Mouse (Mus musculus): ENCODE measurements around the gene Dtnb. TPM values are rescaled to one million over a fixed set of nuclear protein-coding genes. Genes with fewer than 3 reads are reported as not detected.

The Dtnb gene
- polyA plus RNA-seq, 2 experiments = 16.4 to 17.0 TPM

DNA sequence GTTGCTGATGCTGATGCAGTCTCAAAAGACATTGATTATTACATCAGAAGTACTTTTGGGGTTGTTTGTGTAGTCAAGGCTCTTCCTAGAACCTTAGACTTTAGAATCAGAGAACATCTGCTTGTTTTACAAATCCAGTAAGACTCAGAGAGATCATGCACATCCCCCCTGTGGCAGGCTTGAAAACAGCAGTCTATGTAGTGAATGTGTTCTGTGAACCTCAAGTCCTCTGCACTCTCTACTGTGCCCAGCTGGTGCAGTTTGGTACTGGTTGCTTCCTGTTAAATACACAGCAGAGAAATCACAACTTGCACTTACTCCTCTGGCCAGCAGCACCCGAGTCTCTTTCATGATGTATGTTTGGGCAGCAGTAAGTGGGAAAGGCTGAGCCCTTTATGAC, 11.6 kb upstream of the Dtnb start:
- H3K27ac ChIP-seq = no peak overlapping the region
- no peak overlapping the region for H3K4me2 ChIP-seq (ENCODE audit: low read depth)
- no peaks in the 10 kb centered on the region for H3K9me3 ChIP-seq (ENCODE audit: control insufficient read depth, low read length)
- no peak for TF ChIP-seq EP300 (IDR thresholded peaks at IDR 0.05; ENCODE audit: low read depth)
- TF ChIP-seq CTCF (IDR thresholded peaks at IDR 0.05; ENCODE audit: low read depth) = peak; percentile 59
- ATAC-seq (ENCODE audit: insufficient read depth) (peak; percentile 69), DNase-seq (ENCODE audit: low read depth in 3 of 3, low spot score in 3 of 3) (no peak)
- WGBS (ENCODE audit: insufficient replicate concordance) = 16% methylated on average over 1 of the region's 1 CpGs
- H3K36me3 ChIP-seq (replicated peaks; ENCODE audit: control insufficient read depth, insufficient read depth, low read depth) = no peaks in the 10 kb centered on the region
- peaks cover 0 to 7% of the 10 kb centered on the region in 2 experiments; a peak in 2 of 4 replicates for H3K4me1 ChIP-seq (replicated peaks; ENCODE audit: control insufficient read depth in 2 of 2, insufficient read depth in 2 of 2, low read length in 1 of 2)
- no peak overlapping the region for H3K4me3 ChIP-seq (ENCODE audit: insufficient read depth in 1 of 2, low read depth in 2 of 2, low read length in 2 of 2)
- no peaks in the 10 kb centered on the region for H3K27me3 ChIP-seq (ENCODE audit: control insufficient read depth, insufficient read depth, low read length)
- no peak overlapping the region for H3K9ac ChIP-seq (replicated peaks)

DNA sequence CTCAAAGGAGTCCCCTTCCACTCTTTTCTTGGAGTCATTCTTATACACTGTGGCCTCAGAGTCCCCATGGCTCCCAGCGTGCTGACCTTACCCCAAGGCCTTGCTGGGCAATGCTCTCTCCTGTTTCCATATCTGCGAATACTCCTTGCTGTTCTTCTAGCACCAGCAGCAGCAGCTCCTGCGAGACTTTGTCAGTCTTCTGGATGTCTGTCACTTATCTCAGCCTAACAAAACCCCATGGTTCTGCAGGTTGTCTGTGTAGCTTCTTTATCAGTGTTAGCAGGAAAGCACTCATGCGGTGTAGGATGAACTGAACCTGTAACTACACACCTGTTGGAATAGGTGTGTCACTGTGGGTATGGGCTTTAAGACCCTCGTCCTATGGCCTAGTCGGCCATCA, 11.1 kb upstream of the Dtnb start:
- H3K9me3 ChIP-seq (ENCODE audit: control insufficient read depth, low read length) = no peaks in the 10 kb centered on the region
- ATAC-seq (ENCODE audit: insufficient read depth) (peak; percentile 75), DNase-seq (ENCODE audit: low read depth in 3 of 3, low spot score in 3 of 3) (no peak)
- peak; percentile 38 for TF ChIP-seq EP300 (IDR thresholded peaks at IDR 0.05; ENCODE audit: low read depth)
- TF ChIP-seq CTCF (IDR thresholded peaks at IDR 0.05; ENCODE audit: low read depth) = no peak
- no peak overlapping the region for H3K4me2 ChIP-seq (ENCODE audit: low read depth)
- no peaks in the 10 kb centered on the region for H3K27me3 ChIP-seq (ENCODE audit: control insufficient read depth, insufficient read depth, low read length)
- peaks cover 0 to 7% of the 10 kb centered on the region in 2 experiments; a peak in 2 of 4 replicates for H3K4me1 ChIP-seq (replicated peaks; ENCODE audit: control insufficient read depth in 2 of 2, insufficient read depth in 2 of 2, low read length in 1 of 2)
- H3K4me3 ChIP-seq (ENCODE audit: insufficient read depth in 1 of 2, low read depth in 2 of 2, low read length in 2 of 2) = no peak overlapping the region
- no peak overlapping the region for H3K27ac ChIP-seq
- WGBS (ENCODE audit: insufficient replicate concordance) = 34% methylated on average over 6 of the region's 6 CpGs
- no peaks in the 10 kb centered on the region for H3K36me3 ChIP-seq (replicated peaks; ENCODE audit: control insufficient read depth, insufficient read depth, low read depth)
- no peak overlapping the region for H3K9ac ChIP-seq (replicated peaks)

DNA sequence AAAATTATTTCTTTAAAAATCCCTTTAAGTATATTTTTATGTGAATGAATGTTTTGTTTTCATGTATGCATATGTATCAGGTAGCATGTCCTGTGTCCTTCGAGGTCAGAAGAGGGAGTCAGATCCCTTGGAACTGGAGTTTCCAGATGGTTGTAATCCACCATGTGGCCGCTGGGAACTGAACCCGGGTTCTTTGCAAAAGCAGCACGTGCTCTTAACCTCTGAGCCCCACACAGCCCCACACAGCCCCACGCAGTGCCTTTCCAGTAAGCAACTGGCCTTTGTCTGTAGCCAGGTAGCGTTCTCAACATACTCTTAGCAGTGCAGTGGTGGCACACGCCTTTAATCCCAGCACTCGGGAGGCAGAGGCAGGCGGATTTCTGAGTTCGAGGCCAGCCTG, 9.4 kb upstream of the Dtnb start:
- Histone ChIP-seq H3K9me3 (ENCODE audit: control insufficient read depth, low read length) (no peaks in the 10 kb centered on the region), H3K27me3 (ENCODE audit: control insufficient read depth, insufficient read depth, low read length) (no peaks in the 10 kb centered on the region), H3K4me1 (replicated peaks; ENCODE audit: control insufficient read depth in 2 of 2, insufficient read depth in 2 of 2, low read length in 1 of 2) (peaks cover 0 to 7% of the 10 kb centered on the region in 2 experiments; a peak in 2 of 4 replicates), H3K27ac (no peak overlapping the region), H3K36me3 (replicated peaks; ENCODE audit: control insufficient read depth, insufficient read depth, low read depth) (no peaks in the 10 kb centered on the region), H3K9ac (replicated peaks) (no peak overlapping the region), H3K4me3 (ENCODE audit: insufficient read depth in 1 of 2, low read depth in 2 of 2, low read length in 2 of 2) (no peak overlapping the region), H3K4me2 (ENCODE audit: low read depth) (no peak overlapping the region)
- WGBS (ENCODE audit: insufficient replicate concordance) = 74% methylated on average over 10 of the region's 10 CpGs
- TF ChIP-seq EP300 (IDR thresholded peaks at IDR 0.05; ENCODE audit: low read depth) = no peak
- TF ChIP-seq CTCF (IDR thresholded peaks at IDR 0.05; ENCODE audit: low read depth) = no peak
- no peak for ATAC-seq (ENCODE audit: insufficient read depth)
- DNase-seq (ENCODE audit: low read depth in 3 of 3, low spot score in 3 of 3) = no peak

DNA sequence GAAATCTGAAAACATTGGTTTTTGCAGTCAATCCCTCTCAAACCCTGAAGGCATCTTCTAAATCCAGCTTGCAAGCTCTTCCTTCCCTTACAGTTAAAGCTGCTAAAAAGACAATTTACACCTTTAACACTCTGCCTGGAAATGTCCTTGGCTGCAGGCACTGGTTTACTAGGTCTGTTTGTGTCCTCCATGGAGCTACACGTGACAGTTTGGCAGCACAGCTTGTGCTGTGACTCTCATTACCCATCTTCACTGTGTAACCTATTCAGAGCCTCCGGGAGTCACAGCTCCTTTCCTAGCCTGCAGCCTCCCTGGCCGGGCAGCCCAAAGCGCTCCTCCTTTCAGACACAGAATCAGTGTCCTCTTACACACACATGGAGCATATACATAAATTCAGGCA, 8.5 kb upstream of the Dtnb start:
- Histone ChIP-seq H3K27me3 (ENCODE audit: control insufficient read depth, insufficient read depth, low read length) (no peaks in the 10 kb centered on the region), H3K4me3 (ENCODE audit: insufficient read depth in 1 of 2, low read depth in 2 of 2, low read length in 2 of 2) (no peak overlapping the region), H3K4me2 (ENCODE audit: low read depth) (no peak overlapping the region), H3K36me3 (replicated peaks; ENCODE audit: control insufficient read depth, insufficient read depth, low read depth) (no peaks in the 10 kb centered on the region), H3K9me3 (ENCODE audit: control insufficient read depth, low read length) (no peaks in the 10 kb centered on the region), H3K4me1 (replicated peaks; ENCODE audit: control insufficient read depth in 2 of 2, insufficient read depth in 2 of 2, low read length in 1 of 2) (peaks cover 0 to 7% of the 10 kb centered on the region in 2 experiments; a peak in 2 of 4 replicates), H3K9ac (replicated peaks) (no peak overlapping the region), H3K27ac (no peak overlapping the region)
- WGBS (ENCODE audit: insufficient replicate concordance) = 66% methylated on average over 4 of the region's 4 CpGs
- no peak for ATAC-seq (ENCODE audit: insufficient read depth)
- DNase-seq (ENCODE audit: low read depth in 3 of 3, low spot score in 3 of 3) = no peak
- TF ChIP-seq CTCF (IDR thresholded peaks at IDR 0.05; ENCODE audit: low read depth) (no peak), EP300 (IDR thresholded peaks at IDR 0.05; ENCODE audit: low read depth) (no peak)

DNA sequence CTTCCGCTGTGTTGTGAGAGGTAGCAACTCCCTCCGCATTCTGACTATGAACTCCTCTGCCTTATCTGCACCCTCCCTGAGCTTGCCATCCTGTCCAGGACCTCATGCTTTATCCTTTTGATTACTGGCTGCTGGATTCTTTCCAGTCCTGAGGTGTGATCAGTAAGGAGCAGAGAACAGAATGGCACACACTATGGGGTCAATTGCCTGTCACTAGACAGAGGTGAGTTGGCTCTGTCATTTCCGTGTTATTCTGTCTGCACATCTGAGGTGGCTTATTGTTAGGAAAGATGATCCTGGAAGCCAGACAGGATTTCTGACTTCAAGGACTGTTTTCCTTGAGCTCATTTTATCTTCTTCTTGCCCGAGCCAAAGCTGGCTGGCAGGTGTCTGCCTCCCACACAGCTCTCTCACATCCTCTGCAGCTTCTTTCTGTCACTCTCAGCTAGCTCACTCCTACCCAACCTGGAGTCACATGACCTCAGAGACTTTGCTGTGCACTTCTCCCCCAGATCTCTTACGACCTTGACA, 3.7 kb upstream of the Dtnb start:
- H3K9me3 ChIP-seq (ENCODE audit: control insufficient read depth, low read length) = no peaks in the 10 kb centered on the region
- no peak overlapping the region for H3K4me3 ChIP-seq (ENCODE audit: insufficient read depth in 1 of 2, low read depth in 2 of 2, low read length in 2 of 2)
- H3K36me3 ChIP-seq (replicated peaks; ENCODE audit: control insufficient read depth, insufficient read depth, low read depth) = no peaks in the 10 kb centered on the region
- no peak for ATAC-seq (ENCODE audit: insufficient read depth)
- no peak overlapping the region for H3K27ac ChIP-seq
- no peak overlapping the region for H3K4me2 ChIP-seq (ENCODE audit: low read depth)
- TF ChIP-seq CTCF (IDR thresholded peaks at IDR 0.05; ENCODE audit: low read depth) (no peak), EP300 (IDR thresholded peaks at IDR 0.05; ENCODE audit: low read depth) (no peak)
- DNase-seq (ENCODE audit: low read depth in 3 of 3, low spot score in 3 of 3) = no peak
- WGBS (ENCODE audit: insufficient replicate concordance) = 57% methylated on average over 5 of the region's 5 CpGs
- no peak overlapping the region for H3K9ac ChIP-seq (replicated peaks)
- H3K4me1 ChIP-seq (replicated peaks; ENCODE audit: control insufficient read depth in 2 of 2, insufficient read depth in 2 of 2, low read length in 1 of 2) = peaks cover 2 to 6% of the 10 kb centered on the region in 2 experiments
- no peaks in the 10 kb centered on the region for H3K27me3 ChIP-seq (ENCODE audit: control insufficient read depth, insufficient read depth, low read length)

All from liver, embryonic 14.5 days (tissue).